ENCODE assay signal across 10 mouse cellular contexts in genomic region chr11:36096219-36096618, GRCm38 (mm10).
DNase-seq lines count a peak whose midpoint lies in the region; ATAC-seq lines count a peak whose summit lies in the region.
"Had no signal": no experiment of that assay in that cellular context is flagged by ENCODE, and none has a peak within 500 bp of the region (broad histone marks: within the 10 kb centered on the region; RNA-seq: fewer than 3 reads in every experiment).

No protein-coding gene starts in this region.

- no peak for DNase-seq in forebrain, embryonic 11.5 days (ENCODE audit: low spot score)
- peak; percentile 55 to 70 for DNase-seq in layer of hippocampus, postnatal 10 days (ENCODE audit: low spot score in 2 of 2)
- DNase-seq in thymus, postnatal 0 days (ENCODE audit: low spot score): no peak
- no peak for DNase-seq in spleen, postnatal 10 days (ENCODE audit: low spot score in 2 of 2)
- DNase-seq in ovary, postnatal 10 days (ENCODE audit: low spot score): no peak

- no peak overlapping the region for H3K9ac ChIP-seq in forebrain, embryonic 13.5 days
- H3K9ac ChIP-seq in forebrain, embryonic 11.5 days (ENCODE audit: low read length): no peak overlapping the region
- H3K9ac ChIP-seq in midbrain, embryonic 16.5 days (ENCODE audit: low read depth, low read length): no peak overlapping the region
- no peak overlapping the region for H3K9ac ChIP-seq in midbrain, embryonic 13.5 days (replicated peaks)
- H3K9ac ChIP-seq: heart, embryonic 12.5 days had no signal

- H3K4me1 ChIP-seq in forebrain, embryonic 13.5 days: peaks cover 11% of the 10 kb centered on the region
- no peaks in the 10 kb centered on the region for H3K4me1 ChIP-seq in forebrain, embryonic 11.5 days (replicated peaks; ENCODE audit: control insufficient read depth, insufficient read depth, low read length)
- H3K4me1 ChIP-seq in midbrain, embryonic 16.5 days (ENCODE audit: control insufficient read depth, insufficient read depth, low read length): peaks cover 2% of the 10 kb centered on the region; the same call in 1 of the 2 replicates
- 0 out of 2 replicates have a peak, but pooled peaks cover 6% of the 10 kb centered on the region for H3K4me1 ChIP-seq in midbrain, embryonic 13.5 days (replicated peaks)

- no peak overlapping the region for H3K27ac ChIP-seq in forebrain, embryonic 13.5 days
- no peak overlapping the region for H3K27ac ChIP-seq in forebrain, embryonic 11.5 days (ENCODE audit: low read depth, low read length)
- H3K27ac ChIP-seq in midbrain, embryonic 16.5 days (ENCODE audit: low read length): peak overlapping the region; percentile 5; the same call in 1 of the 2 replicates
- H3K27ac ChIP-seq in midbrain, embryonic 13.5 days: no peak overlapping the region
- H3K27ac ChIP-seq: macrophage had no signal

- H3K4me2 ChIP-seq in forebrain, embryonic 13.5 days: no peak overlapping the region
- no peak overlapping the region for H3K4me2 ChIP-seq in forebrain, embryonic 11.5 days (ENCODE audit: low read depth, low read length, severe bottlenecking)
- no peak overlapping the region for H3K4me2 ChIP-seq in midbrain, embryonic 16.5 days (ENCODE audit: low read length)
- no peak overlapping the region for H3K4me2 ChIP-seq in midbrain, embryonic 13.5 days (replicated peaks)
- H3K4me2 ChIP-seq: heart, embryonic 12.5 days had no signal

- 0 out of 2 replicates have a peak, but pooled peaks cover 3% of the 10 kb centered on the region for H3K27me3 ChIP-seq in forebrain, embryonic 13.5 days
- H3K27me3 ChIP-seq in forebrain, embryonic 11.5 days (ENCODE audit: control insufficient read depth, insufficient read depth, low read length): no peaks in the 10 kb centered on the region
- H3K27me3 ChIP-seq in midbrain, embryonic 16.5 days (ENCODE audit: control insufficient read depth, insufficient read depth, low read depth, low read length): no peaks in the 10 kb centered on the region
- no peaks in the 10 kb centered on the region for H3K27me3 ChIP-seq in midbrain, embryonic 13.5 days
- H3K27me3 ChIP-seq: heart, embryonic 12.5 days had no signal

- H3K36me3 ChIP-seq in forebrain, embryonic 13.5 days (ENCODE audit: poor library complexity, severe bottlenecking): no peaks in the 10 kb centered on the region
- no peaks in the 10 kb centered on the region for H3K36me3 ChIP-seq in forebrain, embryonic 11.5 days (ENCODE audit: control insufficient read depth, insufficient read depth, low read length)
- H3K36me3 ChIP-seq in midbrain, embryonic 16.5 days (ENCODE audit: control insufficient read depth, insufficient read depth, low read length): no peaks in the 10 kb centered on the region
- H3K36me3 ChIP-seq in midbrain, embryonic 13.5 days: no peaks in the 10 kb centered on the region
- H3K36me3 ChIP-seq: heart, embryonic 12.5 days had no signal

- H3K4me3 ChIP-seq in forebrain, embryonic 13.5 days: no peak overlapping the region
- no peak overlapping the region for H3K4me3 ChIP-seq in forebrain, embryonic 11.5 days (ENCODE audit: low read depth, low read length)
- H3K4me3 ChIP-seq in midbrain, embryonic 16.5 days (ENCODE audit: low read depth, low read length): no peak overlapping the region
- no peak overlapping the region for H3K4me3 ChIP-seq in midbrain, embryonic 13.5 days (replicated peaks)
- H3K4me3 ChIP-seq: heart, embryonic 12.5 days had no signal

- no peaks in the 10 kb centered on the region for H3K9me3 ChIP-seq in forebrain, embryonic 13.5 days (replicated peaks)
- no peaks in the 10 kb centered on the region for H3K9me3 ChIP-seq in forebrain, embryonic 11.5 days (ENCODE audit: control insufficient read depth, low read length)
- H3K9me3 ChIP-seq in midbrain, embryonic 16.5 days (replicated peaks; ENCODE audit: control insufficient read depth, low read length, poor library complexity, severe bottlenecking): no peaks in the 10 kb centered on the region
- H3K9me3 ChIP-seq in midbrain, embryonic 13.5 days: no peaks in the 10 kb centered on the region
- H3K9me3 ChIP-seq: heart, embryonic 12.5 days had no signal

- 72% methylated on average over 14 of the region's 14 CpGs for WGBS in forebrain, embryonic 13.5 days
- WGBS in forebrain, embryonic 11.5 days: 86% methylated on average over 14 of the region's 14 CpGs
- 66% methylated on average over 14 of the region's 14 CpGs for WGBS in midbrain, embryonic 16.5 days
- WGBS in midbrain, embryonic 13.5 days: 86% methylated on average over 14 of the region's 14 CpGs

- ATAC-seq in forebrain, embryonic 13.5 days: peak; percentile 73
- no peak for ATAC-seq in forebrain, embryonic 11.5 days (replicated peaks; ENCODE audit: low FRiP score)
- ATAC-seq in midbrain, embryonic 16.5 days: peak; percentile 50
- no peak for ATAC-seq in midbrain, embryonic 13.5 days

Comparison
In these comparisons a context has a peak if more than half of its experiments do, and no peak if none do; other contexts are left out.
1. ATAC-seq: peak in forebrain, embryonic 13.5 days (single experiment) and midbrain, embryonic 16.5 days (single experiment); none in forebrain, embryonic 11.5 days (single experiment) and midbrain, embryonic 13.5 days (single experiment).
2. DNase-seq: peak in layer of hippocampus, postnatal 10 days (2 of 2); none in forebrain, embryonic 11.5 days (single experiment), thymus, postnatal 0 days (single experiment), spleen, postnatal 10 days (0 of 2) and ovary, postnatal 10 days (single experiment).